Mouse (Mus musculus): Measurements from ENCODE around the gene Tubgcp5.

Tubgcp5 gene

GRCm38 (mm10) chr7:55852787-55853186, 58.8 kb downstream of the Tubgcp5 start:
- no peak for DNase-seq (ENCODE audit: extremely low spot score, low spot score)

- no peak for DNase-seq (ENCODE audit: extremely low spot score, low spot score)
These were observed 61.6 kb downstream of the Tubgcp5 start for GRCm38 (mm10) chr7:55855597-55855996.

- DNase-seq (ENCODE audit: extremely low spot score, low spot score): no peak
These were observed 62.8 kb downstream of the Tubgcp5 start for GRCm38 (mm10) chr7:55856741-55857140.

- DNase-seq (ENCODE audit: extremely low spot score, low spot score): no peak
These were observed 63.8 kb downstream of the Tubgcp5 start for GRCm38 (mm10) chr7:55857729-55858128.

- DNase-seq (ENCODE audit: extremely low spot score, low spot score): no peak
These were observed 65.0 kb downstream of the Tubgcp5 start for GRCm38 (mm10) chr7:55858836-55859517.

GRCm38 (mm10) chr7:55859518-55859872, 65.5 kb downstream of the Tubgcp5 start:
- no peak for DNase-seq (ENCODE audit: extremely low spot score, low spot score)

- no peak for DNase-seq (ENCODE audit: extremely low spot score, low spot score)
These were observed 66.0 kb downstream of the Tubgcp5 start for GRCm38 (mm10) chr7:55859956-55860355.

- no peak for DNase-seq (ENCODE audit: extremely low spot score, low spot score)
These were observed 67.2 kb downstream of the Tubgcp5 start for GRCm38 (mm10) chr7:55861175-55861574.

GRCm38 (mm10) chr7:55865044-55865443, 71.1 kb downstream of the Tubgcp5 start:
- no peak for DNase-seq (ENCODE audit: extremely low spot score, low spot score)

GRCm38 (mm10) chr7:55865750-55866416, 71.9 kb downstream of the Tubgcp5 start:
- DNase-seq (ENCODE audit: extremely low spot score, low spot score): no peak

GRCm38 (mm10) chr7:55868247-55868646, 74.3 kb downstream of the Tubgcp5 start:
- DNase-seq (ENCODE audit: extremely low spot score, low spot score): no peak

- DNase-seq (ENCODE audit: extremely low spot score, low spot score): no peak
These were observed 75.3 kb downstream of the Tubgcp5 start for GRCm38 (mm10) chr7:55869220-55869619.

GRCm38 (mm10) chr7:55870340-55871020, 76.5 kb downstream of the Tubgcp5 start:
- no peak for DNase-seq (ENCODE audit: extremely low spot score, low spot score)

GRCm38 (mm10) chr7:55871476-55871875, 77.5 kb downstream of the Tubgcp5 start:
- DNase-seq (ENCODE audit: extremely low spot score, low spot score): no peak

GRCm38 (mm10) chr7:55874703-55875102, 80.7 kb downstream of the Tubgcp5 start:
- no peak for DNase-seq (ENCODE audit: extremely low spot score, low spot score)

GRCm38 (mm10) chr7:55877721-55878120, 83.8 kb downstream of the Tubgcp5 start:
- no peak for DNase-seq (ENCODE audit: extremely low spot score, low spot score)

GRCm38 (mm10) chr7:55880882-55881281, 86.9 kb downstream of the Tubgcp5 start:
- DNase-seq (ENCODE audit: extremely low spot score, low spot score): no peak
